Mouse (Mus musculus) thymus, postnatal 4 days (tissue): ENCODE data around the gene Vmn2r99.

Experiments
- DNase-seq: peaks from one replicate; pipeline ENCODE4 v3.0.0; 2021

The Vmn2r99 gene

GRCm38 (mm10) chr17:19361649-19362048, at the start of gene Vmn2r99:
Gene Vmn2r99 (plus strand): TSS chr17:19361949.
- DNase-seq, result no peak

- DNase-seq, result no peak
Observed at GRCm38 (mm10) chr17:19437623-19438022, 75.9 kb downstream of the Vmn2r99 start.

GRCm38 (mm10) chr17:19444932-19445331, 83.2 kb downstream of the Vmn2r99 start:
- no peak for DNase-seq
